Mouse (Mus musculus) heart, embryonic 13.5 days (tissue): Measurements from ENCODE around the gene Itch. TPM values are rescaled to one million over a fixed set of nuclear protein-coding genes. Genes with fewer than 3 reads are reported as not detected.

Source experiments
- ATAC-seq: fragments of 200-750 bp; cut with Nextera tagmentation; 2 replicates; pipeline ENCODE4 v1.8.0; 2017; ENCODE audit warnings: moderate TSS enrichment; ENCODE audit not compliant: insufficient number of reproducible peaks, low FRiP score, low TSS enrichment; ENCODE audit errors: extremely low read depth
- H3K27ac ChIP-seq: fragments of 300-500 bp; sonication (generic); replicated peaks from 2 replicates; pipeline ENCODE4 v1.5.1; 2015; ENCODE audit warnings: moderate library complexity, mild to moderate bottlenecking, inconsistent platforms
- H3K27me3 ChIP-seq: fragments of 300-500 bp; sonication (generic); replicated peaks from 2 replicates; pipeline ENCODE4 v1.6.1; 2015; ENCODE audit warnings: mild to moderate bottlenecking, inconsistent platforms
- H3K36me3 ChIP-seq: fragments of 300-500 bp; sonication (generic); 2 replicates; pipeline ENCODE4 v1.6.1; 2015; ENCODE audit warnings: mild to moderate bottlenecking, inconsistent platforms
- H3K4me1 ChIP-seq: fragments of 300-500 bp; sonication (generic); 2 replicates; pipeline ENCODE4 v1.6.1; 2015; ENCODE audit warnings: inconsistent platforms
- H3K4me2 ChIP-seq: fragments of 300-500 bp; sonication (generic); 2 replicates; pipeline ENCODE4 v1.6.1; 2015; ENCODE audit warnings: inconsistent platforms, mild to moderate bottlenecking, moderate library complexity
- H3K4me3 ChIP-seq: fragments of 300-500 bp; sonication (generic); 2 replicates; pipeline ENCODE4 v1.5.1; 2015; ENCODE audit warnings: moderate library complexity, mild to moderate bottlenecking, inconsistent platforms
- H3K9ac ChIP-seq: fragments of 300-500 bp; sonication (generic); 2 replicates; pipeline ENCODE4 v1.6.1; 2015; ENCODE audit warnings: inconsistent platforms, mild to moderate bottlenecking, moderate library complexity
- H3K9me3 ChIP-seq: fragments of 300-500 bp; sonication (generic); 2 replicates; pipeline ENCODE4 v1.6.1; 2016; ENCODE audit warnings: inconsistent platforms
- WGBS: fragments of 180-500 bp; shearing (Covaris S2); methylation state at CpG from one replicate; pipeline ENCODE4 v1.1.7; 2015; ENCODE audit warnings: mixed read lengths; 5-methylcytosine and 5-hydroxymethylcytosine counted together
- polyA plus RNA-seq: library from polyadenylated mRNA; unstranded; fragments of >200 nt; fragmentation: Nextera tagmentation; extraction: Ambion mirVana; gene quantifications from 2 replicates; pipeline ENCODE4 v1.2.1, GENCODE M21; 2015

The Itch gene
- polyA plus RNA-seq, 1 experiment from 2014 or later = 34.3 TPM

- Histone ChIP-seq H3K27me3 (no peaks in the 10 kb centered on the region), H3K9ac (no peak overlapping the region), H3K4me2 (no peak overlapping the region), H3K4me3 (no peak overlapping the region), H3K36me3 (peaks cover 73% of the 10 kb centered on the region), H3K4me1 (peaks cover 16% of the 10 kb centered on the region), H3K27ac (no peak overlapping the region), H3K9me3 (no peaks in the 10 kb centered on the region)
- 85% methylated on average over 5 of the region's 5 CpGs for WGBS
- no peak for ATAC-seq
Observed at GRCm38 (mm10) chr2:155249588-155249987, 116.3 kb downstream of the Itch start.

GRCm38 (mm10) chr2:155265526-155265925 is 132.2 kb downstream of the Itch start:
- no peak overlapping the region for H3K27ac ChIP-seq
- no peak overlapping the region for H3K4me2 ChIP-seq
- H3K27me3 ChIP-seq = no peaks in the 10 kb centered on the region
- no peaks in the 10 kb centered on the region for H3K4me1 ChIP-seq
- H3K36me3 ChIP-seq = no peaks in the 10 kb centered on the region
- H3K4me3 ChIP-seq = no peak overlapping the region
- no peak overlapping the region for H3K9ac ChIP-seq
- H3K9me3 ChIP-seq = no peaks in the 10 kb centered on the region
- 82% methylated on average over 6 of the region's 6 CpGs for WGBS
- no peak for ATAC-seq

- H3K9me3 ChIP-seq = no peaks in the 10 kb centered on the region
- H3K4me1 ChIP-seq = no peaks in the 10 kb centered on the region
- H3K4me2 ChIP-seq = no peak overlapping the region
- H3K4me3 ChIP-seq = no peak overlapping the region
- no peak for ATAC-seq
- H3K9ac ChIP-seq = no peak overlapping the region
- WGBS = 73% methylated on average over 5 of the region's 5 CpGs
- H3K27ac ChIP-seq = no peak overlapping the region
- H3K36me3 ChIP-seq = no peaks in the 10 kb centered on the region
- no peaks in the 10 kb centered on the region for H3K27me3 ChIP-seq
Observed at GRCm38 (mm10) chr2:155266896-155267295, 133.6 kb downstream of the Itch start.

- Histone ChIP-seq H3K9ac (no peak overlapping the region), H3K27me3 (no peaks in the 10 kb centered on the region), H3K9me3 (no peaks in the 10 kb centered on the region), H3K4me3 (no peak overlapping the region), H3K4me1 (peaks cover 16% of the 10 kb centered on the region), H3K27ac (no peak overlapping the region), H3K4me2 (no peak overlapping the region), H3K36me3 (no peaks in the 10 kb centered on the region)
- 80% methylated on average over 6 of the region's 6 CpGs for WGBS
- ATAC-seq = no peak
Observed at GRCm38 (mm10) chr2:155271957-155272356, 138.6 kb downstream of the Itch start.

- H3K4me1 ChIP-seq = peaks cover 22% of the 10 kb centered on the region
- peaks cover 2% of the 10 kb centered on the region; the same call in 1 of the 2 replicates for H3K36me3 ChIP-seq
- no peaks in the 10 kb centered on the region for H3K9me3 ChIP-seq
- no peak overlapping the region for H3K27ac ChIP-seq
- no peak for ATAC-seq
- H3K27me3 ChIP-seq = no peaks in the 10 kb centered on the region
- H3K9ac ChIP-seq = no peak overlapping the region
- 63% methylated on average over 10 of the region's 10 CpGs for WGBS
- no peak overlapping the region for H3K4me2 ChIP-seq
- H3K4me3 ChIP-seq = no peak overlapping the region
Observed at GRCm38 (mm10) chr2:155272396-155273170, 139.3 kb downstream of the Itch start.

- no peaks in the 10 kb centered on the region for H3K27me3 ChIP-seq
- H3K9ac ChIP-seq = no peak overlapping the region
- H3K36me3 ChIP-seq = peaks cover 12% of the 10 kb centered on the region
- ATAC-seq = no peak
- H3K4me3 ChIP-seq = no peak overlapping the region
- H3K9me3 ChIP-seq = no peaks in the 10 kb centered on the region
- no peak overlapping the region for H3K4me2 ChIP-seq
- no peak overlapping the region for H3K27ac ChIP-seq
- H3K4me1 ChIP-seq = peaks cover 26% of the 10 kb centered on the region
- WGBS = 84% methylated on average over 8 of the region's 8 CpGs
Observed at GRCm38 (mm10) chr2:155273603-155274002, 140.3 kb downstream of the Itch start.

GRCm38 (mm10) chr2:155276195-155276594 is 142.9 kb downstream of the Itch start, which contains the start of gene Map1lc3a:
Map1lc3a (plus strand) TSS chr2:155276297.
- no peaks in the 10 kb centered on the region for H3K9me3 ChIP-seq
- no peaks in the 10 kb centered on the region for H3K27me3 ChIP-seq
- under 1% methylated on average over 47 of the region's 47 CpGs for WGBS
- ATAC-seq = peak; percentile 78
- H3K36me3 ChIP-seq = peaks cover 29% of the 10 kb centered on the region
- peak within 1 kb of the TSS; percentile 90 for H3K4me2 ChIP-seq
- H3K4me1 ChIP-seq = peaks cover 26% of the 10 kb centered on the region
- peak within 1 kb of the TSS; percentile 97 for H3K4me3 ChIP-seq
- H3K9ac ChIP-seq = peak within 1 kb of the TSS; percentile 99
- peak within 1 kb of the TSS; percentile 93 for H3K27ac ChIP-seq

Other genes starting within 250 kb of the Itch start
- 63.9 and 70.2 TPM in 2 replicates for gene Eif2s2, start 240.6 kb upstream of the Itch start, polyA plus RNA-seq
- 0.37 and 0.53 TPM in 2 replicates for gene Gm14226, start 115.2 kb upstream of the Itch start, polyA plus RNA-seq
- gene Ahcy, start 59.0 kb upstream of the Itch start, polyA plus RNA-seq = 47.5 and 49.4 TPM in 2 replicates
- gene Dynlrb1, start 103.0 kb downstream of the Itch start, polyA plus RNA-seq = 412 and 445 TPM in 2 replicates
- gene Map1lc3a, start 142.8 kb downstream of the Itch start, polyA plus RNA-seq = 297 and 329 TPM in 2 replicates
- 53.2 and 58.8 TPM in 2 replicates for gene Pigu, start 223.9 kb downstream of the Itch start, polyA plus RNA-seq
- gene Trp53inp2, start 247.6 kb downstream of the Itch start, polyA plus RNA-seq = 97.6 and 107 TPM in 2 replicates